Mouse (Mus musculus): Measurements from ENCODE around the gene Srcin1.
A peak's percentile ranks its signal among the peaks of the same experiment; 100 is the strongest.

The Srcin1 gene

GRCm38 (mm10) chr11:97500720-97501448, 75.1 kb downstream of the Srcin1 start:
- no peak for DNase-seq

GRCm38 (mm10) chr11:97499865-97500719, 75.9 kb downstream of the Srcin1 start, which contains the start of gene 4933428G20Rik:
Gene 4933428G20Rik, minus strand, starts transcription at chr11:97500340.
- no peak for DNase-seq

GRCm38 (mm10) chr11:97497543-97497942, 78.4 kb downstream of the Srcin1 start:
- no peak for DNase-seq

- no peak for DNase-seq
Measured at GRCm38 (mm10) chr11:97492836-97493235, 83.2 kb downstream of the Srcin1 start.

GRCm38 (mm10) chr11:97491640-97492039, 84.3 kb downstream of the Srcin1 start:
- no peak for DNase-seq

- DNase-seq = peak; percentile 83
Measured at GRCm38 (mm10) chr11:97489589-97490324, 86.2 kb downstream of the Srcin1 start.

- DNase-seq = no peak
Measured at GRCm38 (mm10) chr11:97487656-97488055, 88.3 kb downstream of the Srcin1 start.

- DNase-seq = no peak
Measured at GRCm38 (mm10) chr11:97485661-97486060, 90.3 kb downstream of the Srcin1 start.

GRCm38 (mm10) chr11:97479824-97480223, 96.2 kb downstream of the Srcin1 start:
- no peak for DNase-seq

GRCm38 (mm10) chr11:97479085-97479484, 96.9 kb downstream of the Srcin1 start:
- DNase-seq = no peak

GRCm38 (mm10) chr11:97478345-97478744, 97.6 kb downstream of the Srcin1 start:
- no peak for DNase-seq

GRCm38 (mm10) chr11:97477431-97477830, 98.6 kb downstream of the Srcin1 start:
- DNase-seq = peak; percentile 60

- peak; percentile 79 for DNase-seq
Measured at GRCm38 (mm10) chr11:97476334-97477095, 99.5 kb downstream of the Srcin1 start.

GRCm38 (mm10) chr11:97471276-97471675, 104.7 kb downstream of the Srcin1 start:
- no peak for DNase-seq

- no peak for DNase-seq
Measured at GRCm38 (mm10) chr11:97469828-97470227, 106.2 kb downstream of the Srcin1 start.

- DNase-seq = peak; percentile 90
Measured at GRCm38 (mm10) chr11:97468639-97469287, 107.2 kb downstream of the Srcin1 start.

- peak; percentile 87 for DNase-seq
Measured at GRCm38 (mm10) chr11:97466444-97467160, 109.4 kb downstream of the Srcin1 start.

GRCm38 (mm10) chr11:97465957-97466356, 110.0 kb downstream of the Srcin1 start:
- DNase-seq = no peak

- no peak for DNase-seq
Measured at GRCm38 (mm10) chr11:97463991-97464390, 112.0 kb downstream of the Srcin1 start.

GRCm38 (mm10) chr11:97463166-97463565, 112.8 kb downstream of the Srcin1 start:
- DNase-seq = no peak

GRCm38 (mm10) chr11:97462538-97462937, 113.4 kb downstream of the Srcin1 start:
- DNase-seq = no peak
